Mouse (Mus musculus): Measurements from ENCODE around the gene Ebi3.

GRCm38 (mm10) chr17:55954229-55954628 is 1.8 kb downstream of the Ebi3 start:
- TF ChIP-seq CTCF (IDR thresholded peaks at IDR 0.05; ENCODE audit: low read depth), result no peak
- TF ChIP-seq EP300 (optimal IDR thresholded peaks at IDR 0.05), result no peak
